Mouse (Mus musculus): Measurements from ENCODE around the gene Carns1. TPM values are rescaled to one million over a fixed set of nuclear protein-coding genes. Genes with fewer than 3 reads are reported as not detected.

Carns1 gene
- total and polyA plus RNA-seq, 2 experiments from 2014 or later = 20.6 to 119 TPM

DNA sequence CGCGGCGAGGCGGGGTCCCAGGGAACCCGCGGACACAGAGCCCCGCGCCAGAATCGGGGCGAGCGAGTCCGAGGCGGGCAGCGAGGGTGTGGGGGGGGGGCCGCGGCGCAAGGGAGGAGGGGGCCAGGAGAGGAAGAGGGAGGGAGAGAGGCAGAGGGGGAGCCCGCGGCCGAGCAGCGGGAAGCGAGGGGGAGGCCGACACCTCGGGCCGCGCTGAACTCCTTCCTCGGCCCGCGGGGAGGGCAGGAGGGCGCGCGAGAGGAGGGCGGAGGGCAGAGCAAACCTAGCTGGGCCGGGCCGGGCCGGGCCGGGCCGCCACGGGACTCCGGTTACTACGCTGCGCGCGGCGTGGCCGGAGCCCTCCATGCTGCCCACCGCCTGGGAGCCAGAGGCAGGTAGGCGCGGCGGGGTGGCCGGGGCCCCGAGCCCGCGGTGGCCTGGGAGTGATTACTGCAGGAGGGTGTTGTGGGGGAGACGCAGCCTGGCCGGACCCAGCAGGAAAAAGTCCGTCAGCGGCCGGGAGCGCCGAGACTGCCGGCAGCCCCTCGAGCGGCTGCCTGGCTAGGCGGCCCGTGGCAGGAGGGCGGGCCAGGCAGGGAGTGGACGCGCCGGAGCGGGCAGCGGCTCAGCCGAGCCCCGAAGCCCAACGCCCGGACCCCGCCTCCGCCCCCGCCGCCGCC lies 39.6 kb upstream of the Carns1 start:
- no peak for DNase-seq (ENCODE audit: low spot score)
- H3K4me3 ChIP-seq (ENCODE audit: low read depth, low read length) = peak overlapping the region; percentile 61
- peak overlapping the region; percentile 61 for H3K9ac ChIP-seq (replicated peaks; ENCODE audit: low read depth, low read length)
- peak overlapping the region; percentile 59 for H3K27ac ChIP-seq (ENCODE audit: low read depth)
- H3K4me1 ChIP-seq (ENCODE audit: control insufficient read depth, insufficient read depth) = peaks cover 16% of the 10 kb centered on the region
- peak overlapping the region; percentile 87 for H3K4me2 ChIP-seq (ENCODE audit: low read depth, low read length)
- peaks cover 42% of the 10 kb centered on the region for H3K27me3 ChIP-seq (ENCODE audit: control insufficient read depth, insufficient read depth, low read length)
- no peaks in the 10 kb centered on the region for H3K36me3 ChIP-seq (replicated peaks; ENCODE audit: control insufficient read depth, insufficient read depth, low read length)
- peak; percentile 30; the same call in 1 of the 2 replicates for ATAC-seq (ENCODE audit: insufficient read depth, low read depth)
- TF ChIP-seq CTCF (IDR thresholded peaks at IDR 0.05; ENCODE audit: low read depth) = no peak
- TF ChIP-seq EP300 (IDR thresholded peaks at IDR 0.05; ENCODE audit: low read depth) = no peak
- under 1% methylated on average over 46 of the region's 81 CpGs for WGBS
- no peaks in the 10 kb centered on the region for H3K9me3 ChIP-seq (replicated peaks; ENCODE audit: control insufficient read depth, low read length)

DNA sequence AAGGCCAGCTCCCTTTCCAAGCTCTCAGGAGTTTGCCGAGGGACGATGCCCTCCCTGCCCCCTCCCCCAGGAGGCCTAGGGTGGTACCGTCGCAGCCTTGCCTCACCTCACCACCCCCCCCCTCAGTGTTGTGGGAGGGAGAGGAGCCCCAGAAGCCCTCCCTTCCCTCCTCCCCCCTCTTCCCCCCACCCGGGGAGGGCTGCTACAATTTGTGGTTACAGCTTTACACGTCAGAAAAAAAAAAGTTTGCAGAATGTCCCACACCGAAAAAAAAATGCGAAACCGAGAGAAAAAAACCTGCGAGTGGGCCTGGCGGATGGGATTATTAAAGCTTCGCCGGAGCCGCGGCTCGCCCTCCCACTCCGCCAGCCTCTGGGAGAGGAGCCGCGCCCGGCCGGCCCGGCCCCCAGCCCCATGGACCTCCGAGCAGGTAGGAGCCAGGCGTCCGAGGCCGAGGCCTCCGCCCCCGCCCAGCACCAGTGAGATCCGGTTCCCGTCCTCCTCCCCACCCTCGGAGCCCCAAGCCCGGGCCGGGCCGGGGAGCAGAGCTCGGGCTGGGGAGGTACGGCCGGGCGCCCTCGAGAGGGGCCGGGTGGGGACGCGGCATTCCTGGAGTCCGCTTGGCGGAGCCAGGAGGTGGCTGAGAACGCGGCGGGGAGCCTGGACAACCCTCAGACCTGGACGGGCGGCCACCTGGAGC lies 38.9 kb upstream of the Carns1 start, which contains the start of the genes Clcf1 and AC109138.7:
Gene Clcf1 (plus strand): TSS at position 168 of the 700 bp plus-strand sequence.
Gene AC109138.7 (plus strand): TSS at position 287 of the 700 bp plus-strand sequence.
- Histone ChIP-seq H3K4me2 (ENCODE audit: low read depth, low read length) (peak within 1 kb of the TSS; percentile 87), H3K27me3 (ENCODE audit: control insufficient read depth, insufficient read depth, low read length) (peaks cover 42% of the 10 kb centered on the region), H3K4me3 (ENCODE audit: low read depth, low read length) (peak within 1 kb of the TSS; percentile 61), H3K4me1 (ENCODE audit: control insufficient read depth, insufficient read depth) (peaks cover 16% of the 10 kb centered on the region), H3K36me3 (replicated peaks; ENCODE audit: control insufficient read depth, insufficient read depth, low read length) (no peaks in the 10 kb centered on the region), H3K9me3 (replicated peaks; ENCODE audit: control insufficient read depth, low read length) (no peaks in the 10 kb centered on the region), H3K27ac (ENCODE audit: low read depth) (peak within 1 kb of the TSS; percentile 59), H3K9ac (replicated peaks; ENCODE audit: low read depth, low read length) (peak within 1 kb of the TSS; percentile 61)
- TF ChIP-seq CTCF (IDR thresholded peaks at IDR 0.05; ENCODE audit: low read depth) (no peak), EP300 (IDR thresholded peaks at IDR 0.05; ENCODE audit: low read depth) (no peak)
- ATAC-seq (ENCODE audit: insufficient read depth, low read depth) = peak; percentile 28; the same call in 1 of the 2 replicates
- DNase-seq (ENCODE audit: low spot score) = no peak
- under 1% methylated on average over 47 of the region's 49 CpGs for WGBS

DNA sequence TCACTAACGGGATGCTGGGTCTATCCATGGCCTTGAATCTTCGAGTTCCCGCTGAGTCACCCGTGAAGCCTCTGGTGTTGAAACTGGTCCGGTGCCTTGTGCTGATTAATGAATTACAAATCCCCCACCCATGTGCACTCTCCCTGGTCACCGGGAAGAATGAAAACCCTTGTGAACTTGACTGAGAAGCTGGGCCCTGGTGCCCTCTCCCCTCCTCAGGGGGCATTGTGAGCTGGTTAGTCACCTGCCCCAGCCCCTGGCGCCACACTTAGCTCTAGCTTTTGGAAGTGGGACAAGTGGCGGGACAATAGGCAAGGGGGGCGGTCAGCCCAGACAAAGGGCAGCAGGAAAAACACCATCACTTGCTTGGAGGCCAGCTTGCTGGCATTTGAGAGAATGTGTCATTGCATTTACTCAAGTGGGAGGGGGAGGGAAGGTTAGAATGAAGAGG lies 38.3 kb upstream of the Carns1 start:
- Histone ChIP-seq H3K27me3 (ENCODE audit: control insufficient read depth, insufficient read depth, low read length) (peaks cover 42% of the 10 kb centered on the region), H3K36me3 (replicated peaks; ENCODE audit: control insufficient read depth, insufficient read depth, low read length) (no peaks in the 10 kb centered on the region), H3K4me2 (ENCODE audit: low read depth, low read length) (peak overlapping the region; percentile 87), H3K9ac (replicated peaks; ENCODE audit: low read depth, low read length) (no peak overlapping the region), H3K9me3 (replicated peaks; ENCODE audit: control insufficient read depth, low read length) (no peaks in the 10 kb centered on the region), H3K4me3 (ENCODE audit: low read depth, low read length) (peak overlapping the region; percentile 61), H3K27ac (ENCODE audit: low read depth) (no peak overlapping the region; the same call in 1 of the 2 replicates), H3K4me1 (ENCODE audit: control insufficient read depth, insufficient read depth) (peaks cover 16% of the 10 kb centered on the region)
- TF ChIP-seq CTCF (IDR thresholded peaks at IDR 0.05; ENCODE audit: low read depth) = no peak
- TF ChIP-seq EP300 (IDR thresholded peaks at IDR 0.05; ENCODE audit: low read depth) = no peak
- ATAC-seq (ENCODE audit: insufficient read depth, low read depth) = no peak
- WGBS = 15% methylated on average over 9 of the region's 9 CpGs
- DNase-seq (ENCODE audit: low spot score) = no peak

DNA sequence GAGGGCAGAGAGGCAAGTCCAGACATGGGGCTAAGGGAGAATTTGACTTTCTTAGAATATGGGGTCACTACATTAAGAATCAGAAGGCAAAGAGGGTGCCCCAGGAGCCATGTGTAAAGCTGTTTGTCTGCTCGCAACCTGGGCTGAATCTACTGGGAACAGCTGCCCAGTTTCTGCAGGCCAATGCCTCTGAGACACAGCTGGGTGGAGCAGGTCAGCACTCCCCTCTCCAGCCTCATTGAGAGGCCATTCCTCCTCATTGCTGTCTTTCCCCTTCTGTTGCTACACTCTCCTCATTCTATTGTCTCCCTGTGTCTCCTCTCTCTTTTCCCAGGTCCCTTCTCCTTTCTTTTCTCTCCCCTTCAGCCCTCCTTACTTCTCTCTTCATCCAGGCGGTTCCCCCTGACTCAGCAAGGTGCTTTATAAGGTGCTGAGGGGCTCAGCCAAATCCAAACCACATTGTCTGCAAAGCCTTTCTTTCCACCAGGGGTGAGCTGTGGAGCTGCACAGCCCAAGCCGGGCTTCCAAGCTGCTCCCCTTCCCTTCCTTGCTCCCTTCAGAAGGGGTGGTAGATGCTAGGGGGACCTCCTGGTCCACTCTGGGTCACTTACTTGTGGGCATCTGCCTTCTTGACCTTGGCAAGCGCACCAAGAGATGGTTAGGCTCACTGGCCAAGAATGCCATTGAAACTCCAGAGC lies 36.8 kb upstream of the Carns1 start:
- no peak for ATAC-seq (ENCODE audit: insufficient read depth, low read depth)

DNA sequence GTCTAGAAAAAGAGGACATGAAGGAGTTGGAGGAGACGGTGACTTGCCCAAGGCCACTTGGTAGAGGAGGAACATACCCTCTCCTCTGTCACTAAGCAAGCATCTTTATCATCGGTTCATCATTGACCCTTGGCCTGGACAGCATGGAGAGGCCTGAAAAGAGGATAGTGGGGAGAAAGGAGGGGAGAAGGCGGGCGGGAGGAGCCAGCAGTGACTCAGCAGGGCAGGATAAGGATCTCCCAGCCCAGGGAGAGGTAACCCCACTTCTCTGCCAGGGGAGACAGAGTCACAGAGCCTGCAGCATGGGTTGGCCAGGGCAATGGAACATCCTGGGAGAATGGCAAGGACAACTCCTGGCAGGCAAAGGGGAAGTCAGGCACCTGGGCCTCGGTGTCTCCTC lies 33.3 kb upstream of the Carns1 start:
- Histone ChIP-seq H3K9me3 (replicated peaks; ENCODE audit: control insufficient read depth, low read length) (no peaks in the 10 kb centered on the region), H3K36me3 (replicated peaks; ENCODE audit: control insufficient read depth, insufficient read depth, low read length) (no peaks in the 10 kb centered on the region), H3K27me3 (ENCODE audit: control insufficient read depth, insufficient read depth, low read length) (peaks cover 19% of the 10 kb centered on the region), H3K9ac (replicated peaks; ENCODE audit: low read depth, low read length) (no peak overlapping the region), H3K27ac (ENCODE audit: low read depth) (no peak overlapping the region), H3K4me2 (ENCODE audit: low read depth, low read length) (no peak overlapping the region), H3K4me1 (ENCODE audit: control insufficient read depth, insufficient read depth) (peaks cover 3% of the 10 kb centered on the region; the same call in 1 of the 2 replicates), H3K4me3 (ENCODE audit: low read depth, low read length) (no peak overlapping the region)
- DNase-seq (ENCODE audit: low spot score) (no peak), ATAC-seq (ENCODE audit: insufficient read depth, low read depth) (no peak)
- WGBS = 89% methylated on average over 5 of the region's 5 CpGs
- no peak for TF ChIP-seq CTCF (IDR thresholded peaks at IDR 0.05; ENCODE audit: low read depth)

More for the DNA sequence above, 36.8 kb upstream of the Carns1 start:
- Histone ChIP-seq H3K27ac (ENCODE audit: low read depth) (no peak overlapping the region), H3K4me3 (ENCODE audit: low read depth, low read length) (no peak overlapping the region), H3K4me2 (ENCODE audit: low read depth, low read length) (no peak overlapping the region), H3K27me3 (ENCODE audit: control insufficient read depth, insufficient read depth, low read length) (peaks cover 41% of the 10 kb centered on the region), H3K9ac (replicated peaks; ENCODE audit: low read depth, low read length) (no peak overlapping the region), H3K4me1 (ENCODE audit: control insufficient read depth, insufficient read depth) (peaks cover 16% of the 10 kb centered on the region), H3K36me3 (replicated peaks; ENCODE audit: control insufficient read depth, insufficient read depth, low read length) (no peaks in the 10 kb centered on the region), H3K9me3 (replicated peaks; ENCODE audit: control insufficient read depth, low read length) (no peaks in the 10 kb centered on the region)
- no peak for DNase-seq (ENCODE audit: low spot score)
- no peak for TF ChIP-seq EP300 (IDR thresholded peaks at IDR 0.05; ENCODE audit: low read depth)
- no peak for TF ChIP-seq CTCF (IDR thresholded peaks at IDR 0.05; ENCODE audit: low read depth)
- WGBS = 56% methylated on average over 4 of the region's 4 CpGs

All from heart, postnatal 0 days (tissue).